Mouse (Mus musculus): ENCODE results near the gene Zup1. TPM values are rescaled to one million over a fixed set of nuclear protein-coding genes. Genes with fewer than 3 reads are reported as not detected.
"Not testable (repeated sequence)": the region's sequence is repeated elsewhere in the genome, so short reads cannot be mapped to it uniquely, and the experiment has no call there.

Zup1 gene
- 1 to 10 TPM; 9.1 to 9.2 TPM for total RNA-seq (2021)

- intact Hi-C loops (cut with DNase I) = no loop called here
- peak; percentile 91 to 92 for DNase-seq
These were observed at the start of gene Zup1 for GRCm38 (mm10) chr10:33950803-33951583. Gene Zup1 (minus strand): TSS chr10:33951269.

DNA sequence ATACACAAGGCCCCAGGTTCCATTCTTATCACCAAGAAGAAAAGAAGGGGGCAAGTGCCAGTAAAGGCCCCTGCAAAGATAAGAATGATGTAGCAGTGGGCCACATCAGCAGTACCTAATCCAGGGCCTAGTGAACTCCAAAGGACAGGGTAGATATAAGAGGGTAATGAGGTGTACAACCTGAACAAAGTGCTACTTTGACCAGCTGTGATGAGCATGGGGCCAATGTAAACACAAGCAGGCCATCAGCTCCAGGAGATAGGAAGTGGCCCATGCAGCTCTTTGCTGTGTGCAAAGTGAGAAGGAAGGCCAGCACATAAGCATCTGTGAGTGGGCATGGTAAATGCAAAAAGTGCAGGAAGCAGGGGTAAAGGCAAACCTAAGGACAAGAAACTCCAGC, 47.3 kb upstream of the Zup1 start:
- DNase-seq = no peak
- intact Hi-C loops (cut with DNase I) = no loop called here

GRCm38 (mm10) chr10:33996686-33997085, 45.6 kb upstream of the Zup1 start:
- intact Hi-C loops (cut with DNase I) = not testable (repeated sequence)

GRCm38 (mm10) chr10:33986771-33987170, 35.7 kb upstream of the Zup1 start:
- peak; percentile 67 to 81 for DNase-seq
- intact Hi-C loops (cut with DNase I) = loop anchor here (2.0 kb wide), 1 partner anchor 110 kb away; the partner anchor contains the start of gene Calhm5

More at GRCm38 (mm10) chr10:33996686-33997085, 45.6 kb upstream of the Zup1 start:
- not testable (repeated sequence) for DNase-seq

GRCm38 (mm10) chr10:33974781-33975494, 23.9 kb upstream of the Zup1 start:
- DNase-seq = no peak
- intact Hi-C loops (cut with DNase I) = no loop called here

GRCm38 (mm10) chr10:33952509-33952908, 1.4 kb upstream of the Zup1 start:
- intact Hi-C loops (cut with DNase I) = no loop called here
- no peak for DNase-seq

DNA sequence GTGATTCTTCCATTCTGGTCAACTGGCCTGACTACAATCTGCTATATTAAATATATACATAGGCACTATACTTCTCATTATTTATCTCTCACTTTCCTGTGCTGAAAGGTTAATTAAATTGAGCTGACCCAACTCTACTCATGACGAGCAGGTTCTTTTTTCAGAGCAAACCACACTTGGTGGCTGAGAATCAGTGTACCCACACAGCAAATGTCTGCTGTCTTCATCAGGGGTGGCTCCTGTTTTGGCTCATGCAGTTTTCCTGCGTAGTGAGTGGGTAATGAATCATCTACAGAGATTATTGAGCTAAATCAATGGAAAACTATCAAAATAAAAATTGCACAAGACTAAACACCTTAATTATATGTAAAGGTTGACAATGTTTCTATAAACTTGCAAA, 4.7 kb downstream of the Zup1 start:
- intact Hi-C loops (cut with DNase I) = no loop called here

DNA sequence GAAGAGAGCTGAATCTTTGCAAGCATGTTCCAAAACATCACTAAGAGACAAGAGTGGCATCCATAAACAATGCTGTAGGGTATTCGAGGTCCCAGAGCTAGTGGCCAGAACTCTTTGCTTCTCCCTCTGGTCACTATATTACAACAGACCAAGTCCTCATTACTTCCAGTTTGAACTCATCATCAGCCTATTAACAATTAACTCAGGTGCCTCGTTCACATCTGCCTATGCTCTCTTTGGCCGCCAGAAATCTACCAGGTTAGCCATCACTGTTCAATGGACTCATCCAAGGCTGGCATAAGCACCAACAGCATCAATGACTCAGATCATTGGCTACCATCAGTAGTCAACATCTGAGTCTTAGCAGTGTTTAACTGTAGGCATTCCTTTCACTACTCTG, 5.7 kb downstream of the Zup1 start:
- no peak for DNase-seq
- intact Hi-C loops (cut with DNase I) = no loop called here

More for the DNA sequence above, 4.7 kb downstream of the Zup1 start:
- no peak for DNase-seq

DNA sequence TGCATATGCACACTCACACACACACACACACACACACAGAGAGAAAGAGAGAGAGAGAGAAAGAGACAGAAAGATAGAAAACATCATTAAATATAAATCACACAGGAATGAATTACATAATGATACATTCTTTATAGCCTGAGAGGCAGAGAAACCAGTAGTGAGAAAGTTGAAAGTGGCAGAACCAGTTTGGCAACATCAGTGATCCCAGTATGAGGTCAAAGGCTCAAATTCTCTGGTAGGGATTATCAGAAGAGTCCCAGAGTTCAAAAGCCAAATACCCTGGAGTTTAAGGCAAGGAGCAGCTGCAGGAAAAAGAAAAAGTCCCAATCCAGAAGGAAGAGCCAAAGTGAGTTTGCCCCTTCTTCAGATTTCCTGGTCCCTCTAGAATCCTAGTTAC, 10.4 kb downstream of the Zup1 start:
- intact Hi-C loops (cut with DNase I) = no loop called here
- DNase-seq = no peak

GRCm38 (mm10) chr10:33905489-33905888, 45.6 kb downstream of the Zup1 start:
- intact Hi-C loops (cut with DNase I) = no loop called here
- peak in 1 of 2 experiments; percentile 1 for DNase-seq

- peak; percentile 13 to 23 for DNase-seq
- intact Hi-C loops (cut with DNase I) = no loop called here
These were observed 46.3 kb downstream of the Zup1 start, which contains the start of gene Rsph4a for GRCm38 (mm10) chr10:33904530-33905481. Gene Rsph4a (plus strand): TSS chr10:33905111.

GRCm38 (mm10) chr10:33901520-33901919, 49.5 kb downstream of the Zup1 start:
- intact Hi-C loops (cut with DNase I); DNase-seq: not testable (repeated sequence)

- DNase-seq; intact Hi-C loops (cut with DNase I): not testable (repeated sequence)
These were observed 68.7 kb downstream of the Zup1 start for GRCm38 (mm10) chr10:33882411-33882810.

GRCm38 (mm10) chr10:33872672-33873398, 78.2 kb downstream of the Zup1 start:
- no peak for DNase-seq
- intact Hi-C loops (cut with DNase I) = no loop called here

- no peak for DNase-seq
- intact Hi-C loops (cut with DNase I) = no loop called here
These were observed 80.6 kb downstream of the Zup1 start for GRCm38 (mm10) chr10:33870441-33870840.

Other genes with a start within 250 kb of the Zup1 start
- gene Sult3a2, start 164.6 kb downstream of the Zup1 start, total RNA-seq (2021) = not detected
- gene Sult3a1, start 93.5 kb downstream of the Zup1 start, total RNA-seq (2021) = not detected
- gene Rsph4a, start 46.2 kb downstream of the Zup1 start, total RNA-seq (2021) = not detected
- 100 to 1,000 TPM in 1 of 2 experiments, 10 to 100 TPM in 1; 98.5 to 107 TPM for gene Rwdd1, start 68.4 kb upstream of the Zup1 start, total RNA-seq (2021)
- gene Trappc3l, start 86.3 kb upstream of the Zup1 start, total RNA-seq (2021) = not detected
- not detected for gene Calhm4, start 93.0 kb upstream of the Zup1 start, total RNA-seq (2021)
- 1 to 10 TPM in 1 of 2 experiments, under 1 TPM in 1; 0.97 to 1.1 TPM for gene Calhm5, start 145.2 kb upstream of the Zup1 start, total RNA-seq (2021)
- under 1 TPM in 1 of 2 experiments, not detected in 1; 0.40 TPM for gene Calhm6, start 176.7 kb upstream of the Zup1 start, total RNA-seq (2021)